Mouse (Mus musculus) central nervous system, embryonic 11.5 days (tissue): Measurements from ENCODE around the gene Cenpf. TPM values are rescaled to one million over a fixed set of nuclear protein-coding genes. Genes with fewer than 3 reads are reported as not detected.

Source experiments
- polyA plus RNA-seq: library from polyadenylated mRNA; depleted of rRNA; stranded (reverse); fragments of >200 nt; gene quantifications from 2 replicates; pipeline ENCODE4 v1.2.3, GENCODE M21; 2012; rRNA removed

The Cenpf gene
- polyA plus RNA-seq = 35.8 and 53.5 TPM in 2 replicates

GRCm38 (mm10) chr1:189687654-189688387, at the start of gene Cenpf:
Gene Cenpf, minus strand, starts transcription at chr1:189688086.

GRCm38 (mm10) chr1:189727884-189728783, 40.2 kb upstream of the Cenpf start, which contains the start of gene Ptpn14:
Gene Ptpn14, plus strand, starts transcription at chr1:189728268.

Other genes with a start within 250 kb of the Cenpf start
- gene Ptpn14, start 40.2 kb upstream of the Cenpf start, polyA plus RNA-seq = 5.1 and 9.3 TPM in 2 replicates
- gene Smyd2, start 234.3 kb upstream of the Cenpf start, polyA plus RNA-seq = 51.3 and 61.0 TPM in 2 replicates